Mouse (Mus musculus): Measurements from ENCODE around the gene Lxn.

Lxn gene

DNA sequence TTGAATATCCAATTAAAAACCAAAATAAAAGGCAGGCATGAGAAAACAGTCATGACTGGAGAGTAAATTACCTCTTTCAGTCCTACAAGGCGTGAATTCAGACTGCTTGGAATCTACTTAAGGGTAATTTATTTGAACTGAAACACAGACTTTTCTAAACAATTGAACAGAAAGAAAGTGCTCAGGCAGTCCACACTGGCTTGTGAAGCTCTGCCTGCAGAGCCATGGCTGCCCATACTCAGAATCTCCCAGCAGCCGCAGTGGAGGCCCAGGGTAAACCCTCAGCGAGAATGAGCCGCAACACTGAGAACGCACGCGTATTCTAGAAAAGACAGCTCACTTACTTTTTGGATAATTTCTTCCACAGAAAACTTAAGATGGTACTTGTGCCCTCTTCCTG is 1.7 kb downstream of the Lxn start:
- DNase-seq (ENCODE audit: low read depth, low spot score): no peak

DNA sequence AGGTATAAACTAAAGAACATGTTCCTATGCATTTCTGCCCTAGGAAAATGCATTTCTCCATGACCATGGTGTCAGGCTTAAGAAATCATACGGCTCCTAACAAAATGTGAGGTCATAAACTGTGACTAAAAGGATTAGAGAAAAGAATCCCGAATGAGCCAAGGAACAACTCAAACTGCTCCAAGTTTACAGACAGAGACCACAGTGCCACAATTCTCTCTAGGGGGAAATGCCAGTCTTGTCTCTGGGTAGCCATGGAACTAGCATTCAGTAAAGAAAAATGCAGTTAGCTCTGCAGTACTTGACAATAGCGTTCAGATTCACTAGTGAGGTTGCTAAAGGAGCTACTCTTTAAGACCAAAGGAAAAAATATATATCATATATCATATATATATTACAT is 3.8 kb downstream of the Lxn start:
- no peak for DNase-seq (ENCODE audit: low read depth, low spot score)

DNA sequence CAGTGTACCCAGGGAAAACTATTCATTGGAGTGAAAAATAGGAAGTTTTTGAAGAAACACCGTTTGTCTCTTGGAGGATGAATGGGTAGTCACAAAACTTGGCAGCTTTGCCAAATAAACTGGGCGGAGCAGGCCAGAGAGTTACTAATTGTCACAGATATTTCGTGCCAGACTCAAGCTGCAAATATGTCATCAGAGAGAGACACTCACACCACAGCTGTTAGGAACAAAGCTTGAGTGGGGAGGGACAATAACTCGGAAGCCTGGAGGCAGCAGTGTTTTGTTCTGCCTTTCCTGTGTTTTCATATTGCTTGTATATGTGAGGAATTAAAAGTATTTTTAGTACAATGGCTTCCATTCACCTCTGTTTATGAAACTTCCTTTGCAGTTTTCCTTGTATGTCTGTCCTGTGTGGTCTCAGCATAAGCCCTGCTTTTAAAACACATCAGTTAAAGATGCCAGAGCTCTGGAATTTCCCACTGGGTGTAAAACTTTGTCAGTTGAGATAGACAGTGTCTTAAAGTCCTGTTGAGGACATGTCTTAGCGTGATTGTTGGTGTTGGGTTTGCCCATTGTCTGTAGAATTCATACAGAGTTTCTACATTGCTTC is 13.0 kb downstream of the Lxn start:
- no peak for DNase-seq (ENCODE audit: low read depth, low spot score)

DNA sequence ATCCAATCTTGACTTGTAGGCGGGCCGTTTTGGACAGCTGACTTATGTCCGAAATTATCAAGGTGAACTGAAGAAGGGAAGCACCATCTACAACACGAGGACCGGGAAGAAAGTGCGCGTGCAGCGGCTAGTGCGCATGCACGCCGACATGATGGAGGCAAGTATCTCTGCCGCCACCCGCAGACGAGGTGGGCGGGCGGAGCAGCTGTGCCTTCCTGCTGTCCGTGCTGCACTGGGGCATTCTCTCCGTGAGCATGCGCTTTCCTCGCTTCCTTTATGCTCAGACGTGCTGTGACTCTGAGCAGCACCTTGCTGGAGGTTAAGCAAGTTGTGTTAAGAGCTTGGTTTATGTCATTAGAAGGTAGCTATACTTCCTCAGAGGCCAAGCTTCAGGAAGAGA is 14.1 kb downstream of the Lxn start:
- peak; percentile 83 for DNase-seq (ENCODE audit: low read depth, low spot score)

DNA sequence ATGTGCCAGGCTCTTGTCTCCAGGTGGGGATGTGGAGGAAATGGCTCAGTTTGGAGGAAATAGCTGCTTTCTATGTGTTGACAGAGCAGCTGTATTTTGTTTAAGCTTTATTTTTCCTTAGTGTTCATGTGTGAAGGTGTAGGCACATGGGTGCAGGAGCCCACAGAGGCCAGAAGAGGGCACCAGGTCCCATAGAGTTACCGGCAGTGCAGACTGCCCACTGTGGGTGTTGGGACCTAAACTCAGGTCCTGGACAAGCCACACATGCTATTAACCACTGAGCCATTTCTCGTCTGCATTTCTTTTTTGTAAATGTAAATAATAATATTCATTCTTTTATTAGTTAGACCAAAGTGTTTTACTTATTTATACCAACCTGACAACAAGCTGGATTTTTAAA is 16.6 kb downstream of the Lxn start:
- DNase-seq (ENCODE audit: low read depth, low spot score): peak; percentile 67

DNA sequence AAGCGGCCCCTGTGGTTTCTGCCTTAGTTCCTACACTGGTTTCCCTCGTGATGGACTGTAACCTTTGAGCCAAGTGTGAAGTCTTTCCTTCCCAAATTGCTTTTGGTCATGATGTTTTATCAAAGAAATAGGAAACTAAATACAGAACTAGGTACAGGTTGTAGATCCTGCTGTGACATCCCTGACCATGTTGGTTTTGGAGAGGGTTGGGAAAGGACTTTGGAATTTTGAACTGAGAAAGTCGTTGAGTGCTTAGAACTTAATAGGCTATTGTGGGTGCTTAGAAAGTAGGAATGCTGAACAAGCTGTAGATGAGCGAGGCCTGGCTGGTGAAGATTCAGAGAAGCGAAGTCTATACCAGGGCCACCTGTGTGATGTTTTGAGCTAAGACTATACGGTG is 29.7 kb downstream of the Lxn start:
- DNase-seq (ENCODE audit: low read depth, low spot score): no peak

DNA sequence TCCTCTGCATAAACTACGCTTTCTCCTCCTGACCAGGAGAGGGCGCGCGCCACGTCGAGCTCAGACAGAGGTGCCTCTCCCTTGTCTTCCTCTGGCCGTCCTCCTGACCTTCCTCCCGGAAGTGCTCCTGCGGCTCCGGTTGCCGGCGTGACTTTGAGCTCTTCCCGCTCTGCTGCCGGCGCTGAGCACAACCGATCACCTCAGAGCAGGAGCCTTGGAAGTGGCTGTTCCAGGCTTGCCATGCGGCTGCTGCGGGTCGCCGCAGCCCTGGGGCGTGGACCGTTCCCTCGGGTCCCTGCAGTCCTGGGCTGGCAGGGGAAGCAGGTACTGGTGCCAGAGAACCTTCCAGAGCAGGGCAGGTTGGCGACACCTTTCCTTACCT is 33.7 kb downstream of the Lxn start, which contains the start of gene Gfm1:
Gfm1 (plus strand) TSS at position 98 of the 382 bp plus-strand sequence.
- peak; percentile 95 for DNase-seq (ENCODE audit: low read depth, low spot score)

DNA sequence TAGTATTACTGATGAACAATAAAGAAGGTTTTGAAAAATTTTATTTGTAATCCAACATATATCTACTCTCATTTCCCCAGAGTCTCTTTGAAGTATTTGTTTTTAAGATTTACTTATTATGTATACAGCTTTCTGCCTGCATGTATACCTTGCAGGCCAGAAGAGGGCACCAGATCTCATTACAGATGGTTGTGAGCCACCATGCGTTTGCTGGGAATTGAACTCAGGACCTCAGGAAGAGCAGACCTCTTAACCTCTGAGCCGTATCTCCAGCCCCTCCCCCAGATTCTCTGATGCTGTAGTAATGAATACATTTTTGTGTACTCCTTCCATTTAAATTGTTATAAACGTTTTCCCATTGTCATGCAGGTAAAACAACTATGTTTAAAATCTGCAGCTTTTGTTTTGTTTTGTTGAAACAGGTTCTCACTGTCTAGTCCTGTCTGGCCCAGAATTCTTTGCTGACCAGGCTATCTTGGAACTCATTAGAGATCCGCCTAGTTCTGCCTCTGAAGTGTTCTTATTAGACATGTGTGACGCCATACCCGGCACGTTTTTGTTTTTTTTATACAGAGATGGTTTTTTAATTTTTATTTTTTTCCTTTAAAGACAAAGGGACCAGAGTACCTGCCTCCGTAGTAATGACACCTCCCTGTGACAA is 34.3 kb downstream of the Lxn start:
- DNase-seq (ENCODE audit: low read depth, low spot score): peak; percentile 28

Data from ZHBTc4 (cell line).